Mouse (Mus musculus) forebrain, embryonic 16.5 days (tissue): ENCODE results near the gene Ifit1. TPM values are rescaled to one million over a fixed set of nuclear protein-coding genes. Genes with fewer than 3 reads are reported as not detected.
A peak's percentile ranks its signal among the peaks of the same experiment; 100 is the strongest.

Source experiments
- ATAC-seq: fragments of 200-750 bp; cut with Nextera tagmentation; 2 replicates; pipeline ENCODE4 v1.8.0; 2017; ENCODE audit warnings: mild to moderate bottlenecking, moderate library complexity
- H3K27ac ChIP-seq: fragments of 300-500 bp; sonication (generic); 2 replicates; pipeline ENCODE4 v1.5.1; 2014; ENCODE audit warnings: low read length, control low read depth
- H3K27me3 ChIP-seq: fragments of 300-500 bp; sonication (generic); replicated peaks from 2 replicates; pipeline ENCODE4 v1.6.1; 2014; ENCODE audit warnings: low read length; ENCODE audit not compliant: control insufficient read depth, insufficient read depth
- H3K36me3 ChIP-seq: fragments of 300-500 bp; sonication (generic); 2 replicates; pipeline ENCODE4 v1.6.1; 2014; ENCODE audit not compliant: control insufficient read depth, insufficient read depth
- H3K4me1 ChIP-seq: fragments of 300-500 bp; sonication (generic); replicated peaks from 2 replicates; pipeline ENCODE4 v1.6.1; 2014; ENCODE audit warnings: low read length; ENCODE audit not compliant: control insufficient read depth, insufficient read depth
- H3K4me2 ChIP-seq: fragments of 300-500 bp; sonication (generic); 2 replicates; pipeline ENCODE4 v1.6.1; 2014; ENCODE audit warnings: mild to moderate bottlenecking, low read length, control low read depth
- H3K4me3 ChIP-seq: fragments of 300-500 bp; sonication (generic); replicated peaks from 2 replicates; pipeline ENCODE4 v1.5.1; 2014; ENCODE audit warnings: mild to moderate bottlenecking, low read length, control low read depth
- H3K9ac ChIP-seq: fragments of 300-500 bp; sonication (generic); replicated peaks from 2 replicates; pipeline ENCODE4 v1.6.1; 2014; ENCODE audit warnings: low read depth, low read length, control low read depth
- H3K9me3 ChIP-seq: fragments of 300-500 bp; sonication (generic); 2 replicates; pipeline ENCODE4 v1.6.1; 2016; ENCODE audit warnings: low read length; ENCODE audit not compliant: control insufficient read depth
- WGBS: fragments of 180-500 bp; shearing (Covaris S2); extraction: QIAGEN DNeasy Blood & Tissue Kit; methylation state at CpG from one replicate; pipeline ENCODE4 v1.1.7; 2014; 5-methylcytosine and 5-hydroxymethylcytosine counted together
- polyA plus RNA-seq: library from polyadenylated mRNA; unstranded; fragments of >200 nt; fragmentation: Nextera tagmentation; extraction: Ambion mirVana; gene quantifications from 2 replicates; pipeline ENCODE4 v1.2.1, GENCODE M21; 2015

The Ifit1 gene
- polyA plus RNA-seq, 1 experiment from 2014 or later = 0.18 TPM

GRCm38 (mm10) chr19:34673476-34673875, 32.8 kb downstream of the Ifit1 start:
- Histone ChIP-seq H3K4me3 (no peak overlapping the region), H3K27ac (no peak overlapping the region), H3K36me3 (no peaks in the 10 kb centered on the region), H3K27me3 (no peaks in the 10 kb centered on the region), H3K9ac (no peak overlapping the region), H3K9me3 (no peaks in the 10 kb centered on the region), H3K4me1 (no peaks in the 10 kb centered on the region), H3K4me2 (no peak overlapping the region)
- WGBS = 59% methylated on average over 7 of the region's 7 CpGs
- no peak for ATAC-seq

DNA sequence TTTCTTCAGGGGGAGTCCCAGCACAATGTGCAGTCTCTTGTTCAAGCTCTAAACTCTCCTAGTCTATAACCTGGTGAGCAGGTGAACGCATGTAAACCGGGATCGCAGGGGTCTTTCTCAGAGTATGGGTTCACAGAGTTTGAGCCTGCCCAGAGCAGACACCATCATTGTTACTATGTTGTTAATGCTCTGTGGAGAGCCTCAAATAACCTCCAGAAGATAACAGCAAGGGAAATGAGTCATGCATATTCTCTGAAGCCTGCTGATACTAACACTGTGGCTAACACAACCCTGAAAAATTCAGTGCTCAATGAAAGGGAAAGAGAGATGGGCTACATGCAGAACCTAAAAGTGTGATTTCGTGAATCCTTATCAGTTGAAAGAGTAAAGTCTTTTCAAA, 37.8 kb downstream of the Ifit1 start:
- Histone ChIP-seq H3K9ac (no peak overlapping the region), H3K4me3 (no peak overlapping the region), H3K27me3 (no peaks in the 10 kb centered on the region), H3K27ac (no peak overlapping the region), H3K4me2 (no peak overlapping the region), H3K4me1 (no peaks in the 10 kb centered on the region), H3K9me3 (no peaks in the 10 kb centered on the region), H3K36me3 (no peaks in the 10 kb centered on the region)
- ATAC-seq = no peak
- WGBS = 89% methylated on average over 4 of the region's 4 CpGs

DNA sequence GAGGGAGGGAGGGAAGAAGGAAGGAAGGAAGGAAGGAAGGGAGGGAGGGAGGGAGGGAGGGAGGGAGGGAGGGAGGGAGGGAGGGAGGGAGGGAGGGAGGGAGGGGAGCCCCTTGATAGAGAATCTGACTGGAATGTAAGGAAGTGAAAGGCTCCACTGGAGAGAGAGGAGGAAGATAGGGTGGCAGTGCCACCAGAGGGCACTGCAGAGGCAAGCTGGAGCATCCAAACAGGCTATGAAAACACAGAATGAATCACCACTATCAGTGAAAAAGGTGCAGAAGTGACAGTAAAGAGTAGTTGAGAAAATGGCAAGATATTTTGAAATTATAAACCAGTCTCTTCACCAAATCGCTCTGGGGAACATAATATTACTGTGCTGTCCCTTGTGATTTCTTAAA, 44.2 kb downstream of the Ifit1 start:
- no peak overlapping the region for H3K4me3 ChIP-seq
- 69% methylated on average over 1 of the region's 1 CpGs for WGBS
- H3K9ac ChIP-seq = no peak overlapping the region
- no peaks in the 10 kb centered on the region for H3K36me3 ChIP-seq
- H3K4me1 ChIP-seq = no peaks in the 10 kb centered on the region
- no peaks in the 10 kb centered on the region for H3K9me3 ChIP-seq
- peak; percentile 77 for ATAC-seq
- H3K27ac ChIP-seq = no peak overlapping the region
- H3K4me2 ChIP-seq = no peak overlapping the region
- H3K27me3 ChIP-seq = no peaks in the 10 kb centered on the region

GRCm38 (mm10) chr19:34685530-34685929, 44.9 kb downstream of the Ifit1 start:
- Histone ChIP-seq H3K9ac (no peak overlapping the region), H3K27ac (no peak overlapping the region), H3K27me3 (no peaks in the 10 kb centered on the region), H3K4me2 (no peak overlapping the region), H3K4me1 (no peaks in the 10 kb centered on the region), H3K4me3 (no peak overlapping the region), H3K36me3 (no peaks in the 10 kb centered on the region), H3K9me3 (no peaks in the 10 kb centered on the region)
- no peak for ATAC-seq
- WGBS = 93% methylated on average over 1 of the region's 1 CpGs

DNA sequence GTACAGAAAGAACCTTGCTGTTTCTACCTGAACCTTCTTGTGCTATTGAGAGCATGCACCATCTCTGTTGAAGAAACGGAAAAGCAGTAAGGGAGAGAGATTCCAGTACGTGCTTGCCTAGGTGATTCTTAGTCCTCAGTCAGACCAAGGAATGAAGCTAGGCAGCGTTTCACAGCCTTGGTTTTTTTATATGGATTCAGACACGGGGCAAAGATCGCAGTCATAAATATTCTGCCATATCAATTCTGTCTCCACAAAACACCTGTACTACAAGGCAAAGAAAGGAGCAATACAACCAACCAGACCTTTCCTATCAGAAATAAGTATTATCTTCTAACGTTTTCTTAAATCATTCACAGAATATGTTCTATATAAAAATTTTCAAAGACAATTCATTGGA, 50.7 kb downstream of the Ifit1 start:
- 89% methylated on average over 6 of the region's 6 CpGs for WGBS
- no peaks in the 10 kb centered on the region for H3K36me3 ChIP-seq
- no peak overlapping the region for H3K4me2 ChIP-seq
- H3K9me3 ChIP-seq = no peaks in the 10 kb centered on the region
- H3K4me1 ChIP-seq = no peaks in the 10 kb centered on the region
- H3K9ac ChIP-seq = no peak overlapping the region
- H3K4me3 ChIP-seq = no peak overlapping the region
- H3K27ac ChIP-seq = no peak overlapping the region
- no peak for ATAC-seq
- H3K27me3 ChIP-seq = no peaks in the 10 kb centered on the region

GRCm38 (mm10) chr19:34696352-34696986, 55.8 kb downstream of the Ifit1 start:
- Histone ChIP-seq H3K4me2 (no peak overlapping the region), H3K27me3 (no peaks in the 10 kb centered on the region), H3K9ac (no peak overlapping the region), H3K4me3 (no peak overlapping the region), H3K27ac (no peak overlapping the region), H3K36me3 (no peaks in the 10 kb centered on the region), H3K4me1 (no peaks in the 10 kb centered on the region), H3K9me3 (no peaks in the 10 kb centered on the region)
- 92% methylated on average over 8 of the region's 8 CpGs for WGBS
- ATAC-seq = no peak

GRCm38 (mm10) chr19:34697461-34697860, 56.8 kb downstream of the Ifit1 start:
- Histone ChIP-seq H3K4me3 (no peak overlapping the region), H3K36me3 (no peaks in the 10 kb centered on the region), H3K9ac (no peak overlapping the region), H3K27me3 (no peaks in the 10 kb centered on the region), H3K4me1 (no peaks in the 10 kb centered on the region), H3K9me3 (no peaks in the 10 kb centered on the region), H3K27ac (no peak overlapping the region), H3K4me2 (no peak overlapping the region)
- WGBS = 76% methylated on average over 2 of the region's 2 CpGs
- no peak for ATAC-seq

DNA sequence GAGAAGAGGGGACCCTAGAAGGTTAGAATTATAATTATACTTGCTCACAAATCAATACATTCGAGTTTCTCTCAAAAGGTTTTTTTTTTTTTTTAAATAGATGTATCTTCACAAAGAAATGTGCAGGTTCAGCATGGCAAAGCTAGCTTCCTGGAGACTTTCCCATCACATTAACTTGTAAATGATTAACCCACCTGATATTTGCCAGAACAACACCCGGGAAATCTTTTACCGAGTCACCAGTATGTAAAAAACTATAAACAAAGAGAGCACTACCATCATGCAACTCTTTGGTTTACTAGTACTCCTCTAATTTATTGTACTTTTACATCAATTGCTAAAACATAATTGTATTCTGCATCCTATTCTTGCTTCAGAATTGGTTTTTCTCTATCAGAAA, 57.8 kb downstream of the Ifit1 start:
- WGBS = 81% methylated on average over 3 of the region's 3 CpGs
- no peaks in the 10 kb centered on the region for H3K4me1 ChIP-seq
- no peak overlapping the region for H3K9ac ChIP-seq
- H3K4me2 ChIP-seq = no peak overlapping the region
- no peak for ATAC-seq
- no peaks in the 10 kb centered on the region for H3K36me3 ChIP-seq
- no peak overlapping the region for H3K27ac ChIP-seq
- H3K4me3 ChIP-seq = no peak overlapping the region
- no peaks in the 10 kb centered on the region for H3K27me3 ChIP-seq
- H3K9me3 ChIP-seq = no peaks in the 10 kb centered on the region

- H3K9me3 ChIP-seq = no peaks in the 10 kb centered on the region
- H3K4me3 ChIP-seq = no peak overlapping the region
- H3K27ac ChIP-seq = no peak overlapping the region
- H3K4me2 ChIP-seq = no peak overlapping the region
- 81% methylated on average over 1 of the region's 1 CpGs for WGBS
- no peaks in the 10 kb centered on the region for H3K27me3 ChIP-seq
- H3K9ac ChIP-seq = no peak overlapping the region
- no peak for ATAC-seq
- H3K4me1 ChIP-seq = no peaks in the 10 kb centered on the region
- H3K36me3 ChIP-seq = no peaks in the 10 kb centered on the region
Observed at GRCm38 (mm10) chr19:34698852-34699251, 58.2 kb downstream of the Ifit1 start.

- ATAC-seq = no peak
- Histone ChIP-seq H3K27me3 (no peaks in the 10 kb centered on the region), H3K9me3 (no peaks in the 10 kb centered on the region), H3K36me3 (no peaks in the 10 kb centered on the region), H3K27ac (no peak overlapping the region), H3K4me3 (no peak overlapping the region), H3K4me1 (no peaks in the 10 kb centered on the region), H3K9ac (no peak overlapping the region), H3K4me2 (no peak overlapping the region)
- WGBS = 54% methylated on average over 2 of the region's 2 CpGs
Observed at GRCm38 (mm10) chr19:34699300-34699699, 58.6 kb downstream of the Ifit1 start.
